Mouse (Mus musculus) CH12.LX (cell line): ENCODE measurements at regions not wholly inside any gene's neighbourhood (a gene's known extent, or its start where the extent isn't known, plus 50 kb on each side); places are given as distances from the start of the nearest gene placed in this dataset.

Source experiments
- CTCF ChIP-seq, 2 experiments: IDR thresholded peaks in 1 of 2; conservative IDR thresholded peaks in 1 of 2; 2 replicates each; pipeline ENCODE4 v1.5.1; 2011 to 2012; ENCODE audit warnings: low read depth in 2 of 2, low read length in 2 of 2, improper control_type of control experiment in 1 of 2, inconsistent platforms in 1 of 2, mild to moderate bottlenecking in 1 of 2, moderate library complexity in 1 of 2
- POLR2A ChIP-seq: IDR thresholded peaks from 2 replicates; pipeline ENCODE4 v1.6.1; 2011; ENCODE audit warnings: low read depth, mild to moderate bottlenecking, improper control_type of control experiment, low read length

DNA sequence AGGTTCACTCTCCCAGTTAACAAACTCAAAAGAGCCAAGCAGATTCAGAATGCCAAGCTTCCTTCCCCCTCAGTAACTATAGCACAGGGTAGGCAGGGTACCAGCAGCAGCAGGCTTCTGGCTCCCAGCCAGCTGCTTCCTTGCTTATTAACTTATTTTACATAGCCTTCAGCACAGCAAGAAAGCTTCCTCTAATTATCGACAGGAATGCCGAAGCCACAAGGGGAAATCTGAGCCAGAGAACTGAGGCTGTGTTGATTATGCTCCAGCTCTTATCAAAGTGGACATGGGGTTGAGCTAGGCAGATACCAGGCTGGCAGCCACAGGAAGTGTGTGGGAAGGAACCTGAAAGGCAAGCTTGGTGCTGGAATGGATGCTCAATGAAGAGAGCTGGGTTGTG lies 371.0 kb downstream of the Synb start:
- no peak for TF ChIP-seq POLR2A
- TF ChIP-seq CTCF (conservative IDR thresholded peaks at IDR 0.05 in 1 of 2, IDR thresholded peaks at IDR 0.05 in 1 of 2; ENCODE audit: low read depth in 2 of 2, low read length in 2 of 2) = no peak
